Mouse (Mus musculus): ENCODE data around the gene Btbd9. TPM values are rescaled to one million over a fixed set of nuclear protein-coding genes. Genes with fewer than 3 reads are reported as not detected.
A peak's percentile ranks its signal among the peaks of the same experiment; 100 is the strongest.

Btbd9 gene
- total RNA-seq, 2 experiments from 2014 or later: 9.7 to 14.8 TPM

DNA sequence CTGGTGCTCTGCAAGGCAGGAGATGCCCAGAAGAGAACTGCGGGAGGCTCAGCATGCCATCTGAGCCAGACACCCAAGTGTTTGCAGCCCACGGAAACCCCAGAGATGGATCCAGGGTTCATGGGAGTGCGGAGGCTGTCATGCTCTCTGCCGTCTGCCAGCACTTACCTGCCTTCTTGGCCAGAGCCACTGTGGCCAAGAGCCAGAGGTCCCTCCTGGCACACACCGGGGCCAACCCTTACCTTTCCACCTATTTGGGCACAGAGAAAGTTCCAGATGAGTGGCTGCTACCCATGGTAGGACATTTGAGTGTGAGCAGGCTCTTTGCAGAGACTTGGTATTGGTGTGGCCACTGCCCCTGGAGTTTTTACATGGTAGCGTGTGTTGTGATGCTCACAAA, 365.4 kb downstream of the Btbd9 start:
- DNase-seq: no peak
- intact Hi-C loops (cut with DNase I; ENCODE audit: low total_unique reads): no loop called here

- intact Hi-C loops (cut with DNase I; ENCODE audit: low total_unique reads): no loop called here
- DNase-seq: no peak
Observed at GRCm38 (mm10) chr17:30210262-30210661, 366.0 kb downstream of the Btbd9 start.

DNA sequence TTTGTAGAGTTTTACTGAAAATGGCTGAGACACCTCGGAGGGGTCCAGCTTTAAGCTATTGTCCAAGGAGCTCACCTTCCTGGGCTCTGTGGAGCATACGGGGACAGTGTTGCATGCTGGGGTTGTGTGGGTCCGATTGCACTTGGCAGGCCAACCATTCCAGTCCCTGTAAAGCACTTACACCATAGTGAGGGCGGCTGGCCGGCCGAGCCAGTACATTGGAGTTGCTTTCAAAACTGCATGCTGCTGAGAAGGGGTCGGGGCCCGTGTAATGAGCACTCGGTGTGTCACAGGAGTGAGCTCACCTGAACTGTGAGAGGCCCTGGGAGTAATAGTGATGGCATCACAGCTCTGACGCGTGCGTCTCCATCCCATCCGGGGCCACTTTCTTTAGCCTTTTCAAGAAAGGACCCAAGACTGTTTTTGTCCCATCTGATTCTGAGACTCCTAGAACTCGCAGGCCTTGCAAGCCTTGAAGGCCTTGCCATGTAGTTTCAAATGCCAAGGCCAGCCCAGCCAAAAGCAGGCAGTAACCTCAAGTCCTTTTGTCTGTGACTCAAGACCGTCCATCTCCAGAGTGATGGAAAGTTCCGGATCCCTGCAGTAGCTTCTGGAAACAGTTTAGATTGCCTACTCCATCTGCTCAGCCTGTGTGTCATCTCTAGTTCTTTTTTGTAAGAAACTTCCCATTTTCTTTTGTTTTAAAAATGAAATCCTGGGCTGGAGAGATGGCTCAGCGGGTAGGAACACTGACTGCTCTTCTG, 371.0 kb downstream of the Btbd9 start:
- no peak for DNase-seq
- intact Hi-C loops (cut with DNase I; ENCODE audit: low total_unique reads): loop anchor here (10.0 kb wide), 1 partner anchor 250 kb away; no protein-coding TSS in a partner anchor

GRCm38 (mm10) chr17:30200283-30200682, 376.0 kb downstream of the Btbd9 start:
- peak; percentile 68 for DNase-seq
- intact Hi-C loops (cut with DNase I; ENCODE audit: low total_unique reads): loop anchor here (10.0 kb wide), 1 partner anchor 255 kb away; no protein-coding TSS in a partner anchor

- intact Hi-C loops (cut with DNase I; ENCODE audit: low total_unique reads): loop anchor here (10.0 kb wide), 1 partner anchor 255 kb away; no protein-coding TSS in a partner anchor
- peak; percentile 40 for DNase-seq
Observed at GRCm38 (mm10) chr17:30199374-30200247, 376.7 kb downstream of the Btbd9 start.

GRCm38 (mm10) chr17:30198422-30198821, 377.9 kb downstream of the Btbd9 start:
- DNase-seq: peak; percentile 45
- intact Hi-C loops (cut with DNase I; ENCODE audit: low total_unique reads): no loop called here

DNA sequence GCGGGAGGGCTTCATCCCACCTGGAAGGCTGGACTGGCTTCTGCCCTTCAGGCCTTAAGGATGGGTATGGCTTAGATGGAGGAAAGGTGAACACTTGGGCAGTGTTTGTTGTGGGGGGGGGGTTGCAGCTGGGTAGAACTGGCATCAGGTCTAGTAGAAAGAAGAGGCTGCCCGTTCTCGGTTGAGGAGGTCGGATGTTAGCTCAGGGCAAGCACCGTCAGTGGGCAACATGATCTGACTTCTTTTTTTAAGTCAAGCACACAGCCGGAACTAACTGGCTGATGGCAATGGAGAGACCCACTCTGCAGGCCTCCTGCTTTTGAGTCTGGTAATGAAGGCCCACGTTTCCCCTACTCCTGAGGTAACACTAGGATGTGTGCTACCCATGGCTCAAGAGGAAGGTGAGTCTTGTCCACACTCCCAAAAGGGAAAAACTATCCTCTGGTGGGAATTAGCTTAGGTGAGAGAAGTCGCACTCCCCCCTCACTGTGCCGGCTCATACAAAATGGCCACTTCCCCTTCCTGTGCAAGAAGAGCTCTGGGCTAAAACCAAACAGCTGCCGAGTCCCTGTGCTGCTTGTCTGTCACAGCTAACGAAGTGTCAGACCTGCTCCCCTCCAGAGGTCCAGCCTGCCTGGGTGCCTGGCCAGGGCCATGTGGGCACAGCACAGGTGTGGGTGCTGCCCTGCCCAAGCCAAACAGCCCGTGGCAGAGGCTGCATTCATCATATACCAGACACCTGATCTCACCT, 378.8 kb downstream of the Btbd9 start:
- DNase-seq: no peak
- intact Hi-C loops (cut with DNase I; ENCODE audit: low total_unique reads): no loop called here

DNA sequence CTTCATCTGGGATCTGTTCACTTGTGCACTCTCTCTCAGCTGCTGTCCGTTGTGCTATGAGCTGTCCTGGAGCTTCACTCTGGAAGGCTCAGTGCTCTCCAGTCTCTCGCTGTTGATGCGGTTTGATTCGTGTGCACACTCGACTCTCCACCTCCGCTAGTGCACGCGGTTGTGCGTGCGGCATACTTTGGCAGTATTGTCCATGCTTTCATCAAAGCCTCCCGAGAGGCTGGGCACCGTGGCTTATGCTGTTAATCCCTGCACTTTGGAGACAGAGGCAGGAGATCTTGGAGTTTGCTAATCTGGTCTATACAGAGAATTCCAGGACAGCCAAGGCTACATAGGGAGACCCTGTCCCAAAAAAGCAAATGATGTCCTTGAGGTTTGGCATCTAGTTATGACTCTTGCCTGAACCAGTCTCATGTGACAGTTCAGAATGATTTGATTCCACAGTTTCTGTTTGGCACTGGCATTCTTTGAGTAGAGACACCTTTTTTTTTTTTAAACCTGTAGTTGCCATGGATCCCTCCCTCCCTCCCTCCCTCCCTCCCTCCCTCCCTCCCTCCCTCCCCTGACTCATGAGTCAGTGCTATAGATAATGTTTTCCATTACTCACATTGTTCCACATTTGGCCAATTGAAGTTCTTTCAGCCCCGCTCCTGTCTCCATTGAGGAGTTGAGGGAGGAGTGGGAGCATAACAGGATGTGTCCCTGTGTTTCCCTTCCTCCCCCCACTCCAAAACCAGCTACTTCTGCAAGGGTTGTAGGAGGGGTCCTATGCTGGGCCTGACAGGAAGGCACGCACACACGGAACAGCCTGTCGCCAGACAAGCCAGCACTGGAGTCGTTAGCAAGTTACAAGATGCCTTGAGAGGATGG, 379.6 kb downstream of the Btbd9 start:
- DNase-seq: no peak
- intact Hi-C loops (cut with DNase I; ENCODE audit: low total_unique reads): no loop called here

DNA sequence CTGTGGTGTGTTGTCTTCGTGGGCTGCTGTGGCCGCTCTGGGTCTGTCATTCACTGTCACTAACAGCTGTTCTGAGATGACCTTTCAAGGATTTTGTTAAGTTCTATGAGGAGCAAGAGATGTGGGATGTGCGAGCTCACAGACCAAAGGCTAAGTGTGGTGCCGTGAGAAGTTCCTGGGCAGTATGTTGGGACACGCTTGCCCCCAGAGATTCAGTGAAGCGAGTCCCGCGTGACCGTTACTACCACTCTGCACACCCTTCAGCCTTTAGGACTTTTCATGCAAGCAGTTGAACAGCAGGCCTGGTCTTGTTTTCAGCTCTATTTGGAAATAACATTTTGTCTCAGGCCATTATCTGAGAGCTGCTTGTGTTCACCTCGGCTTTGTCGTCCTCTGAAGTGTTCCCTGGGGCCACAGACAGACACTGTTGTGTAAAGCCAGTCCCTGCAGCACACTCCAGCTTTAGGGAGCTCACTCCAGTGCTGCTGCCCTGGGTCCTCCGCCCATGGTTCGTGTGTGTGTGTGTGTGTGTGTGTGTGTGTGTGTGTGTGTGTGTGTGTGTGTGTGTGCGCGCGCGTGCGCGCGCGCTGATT, 380.6 kb downstream of the Btbd9 start:
- no peak for DNase-seq
- intact Hi-C loops (cut with DNase I; ENCODE audit: low total_unique reads): no loop called here

DNA sequence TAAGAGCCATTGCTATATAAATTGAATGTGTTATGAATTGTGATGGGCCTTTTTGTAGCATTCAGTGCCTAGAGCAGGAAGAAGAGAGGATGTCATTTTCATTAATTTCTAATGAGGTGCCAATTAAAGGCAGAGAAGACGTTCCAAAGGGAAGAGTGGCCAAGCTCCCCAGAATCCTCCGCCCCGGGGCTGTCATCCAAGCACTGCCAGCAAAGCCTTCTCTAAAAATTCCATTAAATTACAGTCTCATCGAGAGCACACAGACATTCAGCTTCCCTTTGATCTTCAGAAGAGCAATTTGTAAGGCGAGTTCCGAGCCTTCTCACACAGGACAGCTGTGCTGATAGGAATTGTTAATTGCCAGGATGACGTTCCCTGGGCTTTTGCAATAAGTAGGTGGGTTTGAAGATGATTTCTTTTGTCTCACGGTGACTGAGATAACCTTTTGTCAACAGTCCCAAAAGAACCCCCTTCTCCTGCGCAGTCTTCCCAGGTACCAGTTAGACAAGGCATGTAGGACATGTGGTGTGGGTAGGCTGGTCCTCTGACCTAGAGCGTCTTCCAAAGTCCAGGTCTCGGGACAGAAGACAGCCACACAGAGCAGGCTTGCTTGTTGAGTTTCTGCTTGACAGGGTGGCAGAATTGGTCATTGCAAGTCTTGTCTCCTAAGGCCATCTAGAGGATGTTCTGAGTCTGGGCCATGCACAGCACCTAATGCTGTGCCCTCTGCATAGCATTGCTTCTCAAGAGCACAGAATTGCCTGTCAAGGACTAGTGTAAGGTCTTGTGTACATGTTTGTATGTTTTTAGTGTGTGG, 381.5 kb downstream of the Btbd9 start:
- intact Hi-C loops (cut with DNase I; ENCODE audit: low total_unique reads): no loop called here
- no peak for DNase-seq

DNA sequence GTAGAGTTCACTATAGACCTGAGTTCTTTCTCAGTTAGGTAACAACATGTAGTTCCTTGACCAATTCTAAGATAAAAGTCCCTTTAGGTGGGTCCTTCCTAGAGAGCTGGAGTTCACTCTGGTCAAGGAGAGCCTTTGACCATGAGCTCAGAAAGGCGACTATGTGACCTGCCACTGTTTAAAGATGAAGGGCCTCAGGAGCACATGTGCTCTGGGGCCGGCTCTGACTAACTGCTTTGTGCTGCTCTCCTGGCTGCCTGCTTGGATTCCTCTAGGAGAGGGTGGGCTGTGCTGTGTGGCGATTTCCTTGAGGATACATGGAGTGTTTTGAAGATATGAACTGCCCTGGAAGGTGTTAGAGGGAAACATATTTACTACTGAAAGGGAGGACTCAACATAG, 382.2 kb downstream of the Btbd9 start:
- intact Hi-C loops (cut with DNase I; ENCODE audit: low total_unique reads): no loop called here
- DNase-seq: no peak

DNA sequence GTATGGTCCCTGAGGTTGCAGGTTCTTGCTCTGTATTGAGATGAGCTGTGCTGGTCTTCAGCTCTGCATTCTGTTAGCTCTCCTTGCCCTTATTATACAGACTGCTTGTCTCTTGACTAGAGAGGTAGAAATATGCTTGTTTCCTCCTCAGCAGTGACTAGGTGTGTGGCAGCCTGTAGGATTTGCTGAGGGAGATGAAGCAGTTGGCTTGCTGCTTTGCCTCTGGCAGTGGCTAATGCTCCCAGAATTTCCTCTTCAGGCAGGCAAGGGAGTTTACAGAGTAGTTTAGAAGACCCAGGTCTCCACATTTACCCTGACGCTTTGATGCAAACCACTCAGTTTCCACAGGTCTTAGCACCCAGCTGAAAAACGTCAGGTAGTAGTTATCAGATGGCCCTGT, 382.7 kb downstream of the Btbd9 start:
- no peak for DNase-seq
- intact Hi-C loops (cut with DNase I; ENCODE audit: low total_unique reads): no loop called here

DNA sequence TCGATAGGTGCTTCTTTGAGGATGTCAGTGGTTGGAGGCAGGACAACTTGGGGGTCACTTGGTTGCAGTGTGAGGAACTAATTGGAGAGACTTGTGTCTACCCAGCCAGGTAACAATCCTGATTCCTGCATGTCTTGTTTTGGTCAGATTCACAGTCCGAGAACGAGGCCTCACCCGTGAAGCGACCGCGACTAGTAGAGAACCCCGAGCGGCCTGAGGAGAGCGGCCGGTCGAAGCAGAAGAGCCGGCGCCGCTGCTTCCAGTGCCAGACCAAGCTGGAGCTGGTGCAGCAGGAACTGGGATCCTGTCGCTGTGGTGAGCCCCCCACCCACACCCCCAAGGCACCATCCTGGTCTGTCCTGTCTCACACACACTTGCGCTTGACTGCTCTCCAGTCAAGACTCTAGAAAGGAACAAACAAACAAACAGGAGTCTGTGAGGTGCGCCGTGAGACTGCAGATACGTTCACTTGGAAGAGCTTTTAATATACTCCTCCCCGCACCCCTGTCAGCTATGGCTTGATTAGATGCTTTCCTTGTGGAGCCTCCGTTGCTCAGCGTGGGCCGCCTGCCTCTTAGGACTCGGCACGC, 383.8 kb downstream of the Btbd9 start:
- intact Hi-C loops (cut with DNase I; ENCODE audit: low total_unique reads): no loop called here

DNA sequence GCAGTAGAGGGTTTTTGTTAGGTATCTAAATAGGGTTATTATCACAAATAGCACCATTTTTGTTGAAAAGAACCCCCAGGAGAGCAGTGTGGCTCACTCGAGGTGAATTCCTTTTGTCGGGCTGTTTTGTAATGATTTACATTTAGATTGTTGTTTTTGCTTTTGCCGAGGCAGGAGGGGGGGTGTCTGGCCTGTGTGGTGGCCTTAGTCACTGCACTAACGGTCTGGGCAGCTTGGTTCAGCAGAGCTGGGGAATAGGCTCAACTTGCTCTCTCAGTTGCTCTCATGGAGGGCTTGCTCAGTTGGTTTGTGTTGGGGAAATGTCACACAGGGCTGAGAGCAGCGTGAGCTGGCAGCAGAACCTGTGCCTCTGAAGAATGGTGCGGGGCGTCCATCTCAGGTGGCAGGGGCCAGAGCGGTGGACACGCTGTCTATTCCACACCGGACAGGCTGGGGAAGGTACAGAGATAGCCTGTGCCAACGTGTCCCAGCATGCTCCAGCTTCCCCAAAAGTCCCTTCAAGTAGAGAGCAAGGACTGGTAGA, 385.1 kb downstream of the Btbd9 start:
- DNase-seq: no peak
- intact Hi-C loops (cut with DNase I; ENCODE audit: low total_unique reads): no loop called here

More for the DNA sequence above, 383.8 kb downstream of the Btbd9 start:
- no peak for DNase-seq

DNA sequence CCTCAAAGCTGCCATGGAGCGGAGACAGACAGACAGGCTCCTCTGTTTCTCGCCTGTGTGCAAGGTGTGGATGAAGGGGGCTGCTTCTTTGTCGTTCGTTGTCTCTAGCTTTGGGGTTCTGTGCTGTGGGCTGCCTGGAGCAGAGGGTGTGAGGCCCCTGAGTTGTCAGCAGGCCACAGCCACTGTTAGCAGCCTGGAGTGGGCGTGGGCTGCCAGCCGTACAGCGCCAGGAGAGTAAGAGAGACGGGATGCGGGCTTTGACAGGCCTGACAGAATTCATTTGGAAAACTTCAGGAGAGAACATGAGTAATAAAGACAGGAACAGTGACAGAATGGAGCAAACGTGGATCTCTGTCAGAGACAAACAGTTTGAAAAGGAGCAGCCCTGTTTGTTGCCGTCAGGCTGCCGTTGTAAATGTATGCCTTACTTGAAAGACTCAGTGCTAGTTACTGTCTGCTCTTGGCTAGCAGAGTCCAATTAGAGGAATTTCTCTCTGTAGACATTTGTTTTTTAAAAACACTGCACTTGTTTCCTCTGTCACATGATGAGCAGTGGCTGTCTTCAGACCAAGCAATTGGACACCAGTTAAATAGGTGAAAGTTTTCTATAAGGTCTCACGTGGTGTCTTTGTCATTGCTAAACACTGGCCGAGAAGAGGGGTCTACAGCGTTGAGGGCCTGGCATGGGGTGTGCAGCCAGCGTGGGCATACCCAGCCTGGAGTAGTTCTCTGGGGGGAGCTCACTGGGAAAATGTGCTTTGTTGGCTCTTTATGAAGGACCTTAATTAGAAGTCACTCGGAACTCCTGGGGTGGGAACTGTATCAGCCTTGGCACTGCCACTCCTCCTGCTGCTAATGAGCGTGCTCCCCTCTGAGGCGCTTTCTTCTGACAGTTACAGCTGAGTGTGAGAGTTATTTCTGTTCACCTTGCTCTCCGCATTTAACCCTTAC, 388.0 kb downstream of the Btbd9 start:
- DNase-seq: no peak
- intact Hi-C loops (cut with DNase I; ENCODE audit: low total_unique reads): loop anchor here (10.0 kb wide), 1 partner anchor 54 kb away; no protein-coding TSS in a partner anchor

- intact Hi-C loops (cut with DNase I; ENCODE audit: low total_unique reads): loop anchor here (10.0 kb wide), 1 partner anchor 53 kb away; no protein-coding TSS in a partner anchor
Observed at GRCm38 (mm10) chr17:30187581-30187980, 388.7 kb downstream of the Btbd9 start.

More at GRCm38 (mm10) chr17:30187581-30187980, 388.7 kb downstream of the Btbd9 start:
- DNase-seq: no peak
